Mouse (Mus musculus) heart, postnatal 10 days (tissue): ENCODE measurements around the gene Plcl2. TPM values are rescaled to one million over a fixed set of nuclear protein-coding genes. Genes with fewer than 3 reads are reported as not detected.
"Not testable (repeated sequence)": the region's sequence is repeated elsewhere in the genome, so short reads cannot be mapped to it uniquely, and the experiment has no call there.

Experiments
- DNase-seq, 2 experiments: peaks; one replicate each; pipeline ENCODE4 v3.0.0; 2021
- intact Hi-C: fragments of 180-260 bp; cut with DNase I; formaldehyde crosslinking; loops from one replicate; pipeline ENCODE4 v1.15.1; 2025
- total RNA-seq, 2 experiments: library from RNA; stranded (reverse); gene quantifications; 2 replicates each; pipeline ENCODE4 v1.2.3; 2021

The Plcl2 gene
- total RNA-seq, 2 experiments from 2014 or later = 11.0 to 11.6 TPM

DNA sequence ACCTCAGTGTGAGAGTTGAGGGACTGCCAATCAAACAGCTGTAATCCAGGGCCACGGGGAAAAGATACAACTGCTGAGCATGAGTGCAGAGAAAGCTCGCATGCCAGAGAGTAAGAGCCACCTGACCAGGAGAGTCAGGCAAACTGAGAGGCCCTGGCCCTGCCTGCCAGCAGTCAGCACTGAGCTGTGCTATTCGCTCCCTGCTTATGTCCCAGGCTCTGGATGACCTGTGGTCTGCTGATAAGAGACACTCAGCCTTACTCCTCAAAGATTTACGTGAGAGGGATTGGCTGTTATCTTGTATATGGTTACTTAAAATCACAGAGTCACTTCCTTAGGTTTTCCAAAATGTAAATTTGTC lies 146.2 kb downstream of the Plcl2 start:
- DNase-seq = peak; percentile 41 to 52
- intact Hi-C loops = no loop called here

DNA sequence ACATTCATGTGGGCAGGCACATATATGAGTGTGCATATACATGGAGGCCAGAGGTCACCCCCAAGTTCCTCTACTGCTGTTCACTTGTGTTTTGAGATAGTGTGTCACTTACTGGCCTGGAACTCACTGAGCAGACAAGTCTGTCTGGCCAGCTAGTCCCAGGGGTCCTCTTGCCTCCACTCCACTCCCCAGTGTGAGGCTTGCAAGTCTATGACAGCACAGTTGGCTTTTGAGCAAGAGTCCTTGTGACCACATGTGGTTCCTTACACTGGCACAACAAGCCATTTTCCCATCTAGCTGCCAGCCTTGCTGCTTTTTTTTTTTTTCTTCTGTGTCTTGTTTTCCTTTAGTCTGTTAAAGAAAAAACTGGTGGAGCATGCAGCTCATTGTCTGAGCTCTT lies 148.1 kb downstream of the Plcl2 start:
- intact Hi-C loops = no loop called here
- peak; percentile 35 to 37 for DNase-seq

DNA sequence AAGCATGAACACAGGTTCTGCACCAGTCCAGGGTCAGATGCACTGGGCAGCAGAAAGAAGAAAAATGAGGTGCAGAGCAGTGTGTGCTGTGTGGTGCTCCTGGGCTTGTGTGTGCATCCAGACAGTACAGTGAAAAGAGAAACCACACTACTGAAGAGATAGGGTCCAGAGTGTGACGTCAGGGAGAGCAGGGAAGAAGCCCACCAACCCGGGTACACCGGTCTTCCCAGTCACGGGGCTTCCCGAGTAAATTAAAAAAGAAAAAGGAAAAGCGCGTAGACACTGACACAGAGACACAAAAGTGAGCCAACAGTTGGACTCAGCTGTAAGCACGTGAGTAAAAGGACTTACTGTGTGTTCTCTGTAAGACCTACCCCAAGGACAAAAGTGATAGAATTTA lies 149.7 kb downstream of the Plcl2 start:
- DNase-seq = no peak
- intact Hi-C loops = no loop called here

DNA sequence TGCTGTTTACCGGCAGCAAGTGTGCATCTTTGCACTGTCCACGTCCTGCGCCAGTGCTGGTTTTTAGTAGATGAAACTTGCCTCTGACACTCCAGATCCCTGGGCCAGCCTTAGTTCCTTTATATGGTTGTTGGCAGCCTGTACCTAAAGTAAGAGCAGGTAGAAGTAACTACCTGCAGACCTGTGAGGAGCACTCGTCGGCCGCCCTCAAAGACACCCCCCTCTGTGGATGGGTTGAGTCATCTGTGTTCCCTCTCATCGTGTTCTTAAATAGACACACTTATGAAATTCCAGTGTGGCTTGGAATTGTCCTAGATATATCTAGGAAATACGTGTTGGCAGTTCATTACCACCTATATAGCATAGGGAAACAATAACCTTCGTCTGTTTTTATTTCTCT lies 158.4 kb downstream of the Plcl2 start:
- DNase-seq = no peak
- intact Hi-C loops = no loop called here

DNA sequence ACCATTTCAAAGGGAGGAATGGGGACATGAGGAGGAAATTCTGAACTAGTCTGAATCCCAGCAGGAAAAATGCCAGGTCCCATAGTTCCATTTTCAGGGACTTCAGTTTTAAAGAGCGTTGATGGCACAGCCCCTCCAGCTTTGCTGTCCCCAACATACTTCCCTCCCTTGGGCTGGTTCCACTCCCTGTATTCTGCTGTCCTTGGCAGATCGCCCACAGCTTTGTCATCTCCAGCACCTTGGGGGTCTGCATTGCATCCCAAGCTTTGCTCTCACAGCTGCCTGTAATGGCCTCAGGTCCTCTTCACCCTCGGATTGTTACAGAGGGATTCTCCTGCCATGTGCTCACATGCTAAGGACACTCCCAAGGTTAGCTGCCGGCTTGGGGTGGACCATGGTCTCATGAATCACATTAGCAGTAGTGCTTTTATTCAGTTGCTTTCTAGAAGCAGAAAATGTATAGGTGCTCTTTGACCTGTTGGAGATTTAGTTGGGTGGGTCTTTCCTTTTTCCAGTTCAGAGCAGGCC lies 159.5 kb downstream of the Plcl2 start:
- intact Hi-C loops = no loop called here

DNA sequence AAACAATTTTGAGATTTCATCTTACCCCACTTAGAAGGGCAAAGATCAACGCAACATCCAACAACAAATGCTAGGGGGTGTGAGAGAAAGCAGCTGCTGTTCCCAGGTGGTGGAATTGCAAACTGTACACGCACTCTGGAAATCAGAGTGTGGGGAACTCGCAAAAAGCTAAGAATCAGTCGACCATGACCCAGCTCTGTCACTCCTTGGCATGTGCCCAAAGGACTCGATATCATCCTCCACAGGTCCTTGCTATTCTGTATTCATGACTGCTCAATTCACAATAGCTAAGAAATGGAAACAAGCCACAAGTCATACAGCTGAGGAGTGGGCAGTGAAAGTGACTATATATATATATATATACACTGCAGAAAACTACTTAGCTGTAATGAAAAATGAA lies 162.2 kb downstream of the Plcl2 start:
- intact Hi-C loops = no loop called here

More for the DNA sequence above, 159.5 kb downstream of the Plcl2 start:
- no peak for DNase-seq

DNA sequence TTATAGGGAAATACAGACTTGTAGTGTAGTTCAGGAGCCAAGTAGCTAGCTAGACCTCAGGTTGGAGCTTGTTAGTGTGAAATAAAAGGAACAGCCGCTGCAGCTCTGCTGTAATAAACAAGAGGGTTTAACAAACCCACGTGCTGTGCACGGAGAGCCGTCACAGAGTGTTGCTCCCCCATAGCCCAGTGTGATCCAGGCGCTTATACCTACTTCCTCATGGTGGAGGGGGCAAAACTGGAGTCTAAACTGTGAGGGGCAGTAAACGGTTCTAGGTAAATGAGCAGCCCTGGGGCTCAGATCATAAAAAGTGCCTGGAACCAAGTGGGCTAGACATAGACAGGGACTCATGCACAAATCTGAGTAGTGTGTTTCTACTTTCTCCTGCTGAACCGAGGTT lies 165.4 kb downstream of the Plcl2 start:
- DNase-seq = no peak
- intact Hi-C loops = no loop called here

More for the DNA sequence above, 162.2 kb downstream of the Plcl2 start:
- no peak for DNase-seq

DNA sequence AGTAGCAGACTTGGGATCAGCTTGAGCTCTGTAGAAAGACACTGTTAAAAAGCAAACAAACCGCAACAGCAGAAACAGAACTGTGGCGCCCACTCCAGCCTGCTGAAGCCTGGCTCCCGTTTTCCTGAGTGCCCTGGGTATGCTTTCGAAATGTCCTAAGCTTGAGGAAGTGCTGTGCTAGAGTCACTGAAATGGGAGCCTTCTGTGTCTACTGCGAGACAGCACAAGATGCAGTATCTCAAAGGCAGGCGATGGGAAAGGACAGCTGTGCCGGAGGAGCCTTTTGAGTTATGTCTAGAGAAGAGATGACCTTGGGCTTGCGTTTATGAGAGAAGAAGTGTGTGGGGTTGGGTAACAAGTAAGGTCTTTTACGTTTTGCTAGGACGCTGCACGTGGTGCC lies 166.0 kb downstream of the Plcl2 start:
- intact Hi-C loops = no loop called here
- DNase-seq = no peak

DNA sequence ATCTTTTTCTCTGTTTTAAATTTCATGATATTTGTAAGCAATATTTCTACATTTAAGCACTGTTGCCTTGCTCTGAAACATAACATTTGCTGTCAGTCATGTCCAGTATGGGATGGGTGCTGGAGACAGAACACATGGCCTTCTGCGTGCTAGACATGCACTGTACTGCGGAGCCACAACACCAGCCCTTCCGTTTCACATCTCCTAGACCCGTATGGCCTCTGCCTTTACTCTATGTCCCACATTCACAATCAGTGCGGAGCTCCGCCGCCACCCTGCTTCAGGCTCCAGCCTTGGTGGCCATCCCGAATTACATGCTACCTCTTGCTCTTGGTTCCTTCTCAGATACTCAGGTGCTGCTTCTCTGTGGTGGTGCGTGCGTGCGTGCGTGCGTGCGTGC lies 168.1 kb downstream of the Plcl2 start:
- intact Hi-C loops = no loop called here
- DNase-seq = no peak

DNA sequence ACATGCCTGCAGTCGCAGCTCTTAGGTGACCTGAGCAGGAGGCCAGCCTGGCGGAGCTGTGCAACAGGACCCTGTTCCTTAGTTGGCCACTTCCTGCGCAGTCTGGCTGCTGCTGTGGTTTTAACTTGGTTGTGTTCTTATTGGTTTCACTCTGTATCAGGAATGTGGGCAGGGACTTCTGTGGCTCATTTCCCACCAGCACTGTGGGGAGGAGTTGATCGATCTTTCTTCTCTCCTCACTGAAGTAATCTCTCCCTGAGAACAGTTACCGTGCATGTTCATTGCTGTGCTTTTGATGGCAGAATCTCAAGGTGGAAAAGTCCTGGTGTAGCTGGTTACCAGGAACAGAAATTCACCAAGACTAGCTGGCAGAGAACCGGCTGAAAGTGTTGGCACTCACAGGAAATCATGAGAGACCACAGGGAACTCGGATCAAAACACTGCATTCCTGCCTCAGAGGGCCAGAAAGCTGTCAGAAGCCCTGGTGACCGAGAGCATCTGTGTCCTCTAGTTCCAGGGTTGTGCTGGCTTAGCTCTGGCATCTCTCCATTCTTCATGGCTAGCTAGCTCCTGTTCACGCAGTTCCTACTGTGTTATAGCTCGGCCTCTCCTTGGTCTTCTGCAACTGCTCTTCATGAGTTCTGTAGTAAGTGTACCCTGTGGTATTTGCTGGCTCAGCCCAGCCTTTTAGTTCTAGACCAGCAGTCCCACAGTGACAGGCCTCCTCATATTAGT lies 168.9 kb downstream of the Plcl2 start:
- intact Hi-C loops = no loop called here
- DNase-seq = peak; percentile 80 to 81

DNA sequence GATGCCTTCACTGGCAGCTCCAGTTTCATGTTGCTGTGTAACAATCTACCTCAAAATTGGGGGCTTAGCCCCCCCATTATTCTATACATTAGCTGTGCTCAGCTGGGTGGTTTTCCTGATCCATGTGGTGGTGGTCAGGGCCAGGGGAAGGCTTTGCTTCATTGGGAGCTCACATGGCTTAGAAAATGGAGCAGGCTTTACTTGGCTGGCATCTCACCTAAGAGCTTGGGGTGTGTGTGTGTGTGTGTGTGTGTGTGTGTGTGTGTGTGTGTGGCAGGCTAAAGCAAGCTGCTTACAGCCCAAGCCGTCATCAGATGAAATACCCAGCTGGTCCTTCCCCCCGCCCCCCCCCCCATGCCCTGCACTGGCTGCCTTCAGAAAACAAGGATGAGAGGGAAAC lies 169.5 kb downstream of the Plcl2 start:
- no peak for DNase-seq
- intact Hi-C loops = no loop called here

DNA sequence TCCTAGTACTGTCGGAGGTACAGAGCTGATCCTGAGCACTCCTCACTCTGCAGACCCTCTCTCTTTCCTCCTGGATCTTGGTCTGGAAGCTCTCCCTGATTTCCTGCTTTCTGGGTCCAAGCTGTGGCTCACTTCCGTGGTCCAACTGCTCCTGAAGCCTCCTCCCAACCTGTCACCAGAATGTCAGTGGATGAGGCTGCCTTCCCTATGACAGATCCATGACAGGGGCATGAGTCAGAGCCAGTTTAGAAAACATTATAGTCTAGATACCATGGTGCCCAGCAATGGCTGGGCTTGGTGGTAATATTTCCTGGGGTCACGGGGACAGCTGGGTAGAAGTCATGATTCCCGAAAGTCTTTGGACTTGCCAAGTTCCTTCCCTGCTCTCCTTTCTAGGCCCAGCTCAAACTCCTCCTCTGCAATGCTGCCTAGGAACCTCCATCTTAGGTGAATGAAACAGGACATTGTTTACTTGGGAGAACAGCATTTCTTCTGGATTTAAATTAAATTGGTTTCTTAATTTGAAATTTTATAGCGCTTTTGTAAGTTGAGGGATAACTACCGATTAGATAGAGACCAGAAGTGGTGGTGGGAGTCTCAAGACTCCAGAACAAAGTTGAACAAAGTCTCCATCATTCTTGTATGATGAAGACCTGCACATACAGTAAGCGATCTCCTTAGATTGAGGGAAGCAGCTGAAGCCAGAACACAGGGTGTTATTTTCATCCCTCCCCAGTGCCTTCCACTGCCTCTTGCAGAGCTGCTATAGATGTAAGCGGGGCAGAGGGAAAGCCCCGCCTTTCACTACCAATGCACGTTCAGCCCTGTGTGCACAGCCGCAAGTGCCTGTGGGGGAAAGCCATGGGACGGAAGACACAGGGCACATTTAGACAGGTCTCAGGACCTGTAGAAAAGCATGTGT lies 170.7 kb downstream of the Plcl2 start:
- no peak for DNase-seq
- intact Hi-C loops = no loop called here

DNA sequence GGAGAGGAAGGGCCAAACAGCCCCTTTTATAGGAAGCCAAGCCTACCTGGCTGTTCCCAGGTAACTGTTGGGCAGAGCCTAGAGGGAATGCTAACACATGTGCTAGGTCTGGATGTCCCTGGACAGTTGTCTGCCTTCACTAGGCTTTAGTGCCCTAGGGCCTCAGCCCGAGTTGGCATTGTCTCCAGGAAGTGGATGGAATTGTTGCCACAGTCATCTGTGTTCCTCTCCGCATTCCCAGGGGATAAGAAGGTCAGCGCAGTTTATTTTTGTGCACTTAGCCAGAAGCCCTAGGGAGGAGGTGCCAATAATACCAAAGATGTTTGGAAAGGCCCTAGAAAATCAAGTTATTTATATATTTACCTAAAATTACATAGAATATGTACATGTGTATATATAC lies 173.5 kb downstream of the Plcl2 start:
- intact Hi-C loops = no loop called here
- DNase-seq = peak; percentile 64 to 65

DNA sequence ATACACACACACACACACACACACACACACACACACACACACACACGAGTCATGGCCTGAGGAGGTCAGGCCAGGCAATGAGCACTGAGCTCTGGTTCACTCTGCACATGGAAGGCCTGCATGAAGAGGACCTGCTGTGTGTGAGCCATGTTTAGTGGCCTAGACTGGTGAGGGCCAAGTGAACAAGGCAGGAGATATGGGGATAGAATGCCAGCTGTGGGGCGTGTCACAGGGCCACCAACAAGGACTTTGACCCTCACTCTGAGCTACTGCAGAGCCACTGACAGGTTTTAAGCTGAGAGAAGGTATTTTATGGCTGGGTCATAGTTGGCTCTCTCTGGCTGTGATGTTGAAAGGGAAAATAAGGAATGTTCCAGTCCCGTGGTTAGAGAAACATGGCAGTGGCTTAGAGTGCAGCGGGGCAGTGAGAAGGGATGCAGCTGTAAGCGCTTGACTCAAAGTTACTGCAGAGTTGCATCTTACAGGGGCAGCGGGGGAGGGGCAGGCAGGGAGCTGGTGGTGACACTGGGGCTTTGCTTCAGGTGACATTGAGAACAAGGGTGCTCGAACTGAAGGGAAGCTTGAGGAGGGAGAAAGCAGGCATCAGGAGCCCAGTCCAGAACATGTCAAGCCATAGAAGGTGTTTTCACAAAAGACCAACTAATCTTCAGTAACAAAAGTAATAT lies 175.9 kb downstream of the Plcl2 start:
- intact Hi-C loops = no loop called here
- DNase-seq = no peak

DNA sequence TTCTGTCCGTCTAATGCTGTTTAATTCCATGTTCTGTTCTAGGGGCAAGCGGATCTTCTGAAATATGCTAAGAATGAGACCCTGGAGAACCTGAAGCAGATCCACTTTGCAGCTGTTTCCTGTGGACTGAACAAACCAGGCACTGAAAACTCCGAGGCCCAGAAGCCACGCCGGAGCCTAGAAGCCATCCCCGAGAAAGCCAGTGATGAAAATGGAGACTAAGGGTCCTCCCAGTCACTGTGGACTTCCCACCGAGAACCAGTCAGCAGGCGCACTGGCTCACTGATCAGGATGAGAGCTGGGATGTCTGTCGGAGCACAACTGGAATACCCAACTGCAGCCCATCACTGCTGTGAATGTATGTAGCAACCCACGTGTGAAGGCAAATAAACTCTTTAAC lies 178.5 kb downstream of the Plcl2 start:
- no peak for DNase-seq
- intact Hi-C loops = no loop called here

DNA sequence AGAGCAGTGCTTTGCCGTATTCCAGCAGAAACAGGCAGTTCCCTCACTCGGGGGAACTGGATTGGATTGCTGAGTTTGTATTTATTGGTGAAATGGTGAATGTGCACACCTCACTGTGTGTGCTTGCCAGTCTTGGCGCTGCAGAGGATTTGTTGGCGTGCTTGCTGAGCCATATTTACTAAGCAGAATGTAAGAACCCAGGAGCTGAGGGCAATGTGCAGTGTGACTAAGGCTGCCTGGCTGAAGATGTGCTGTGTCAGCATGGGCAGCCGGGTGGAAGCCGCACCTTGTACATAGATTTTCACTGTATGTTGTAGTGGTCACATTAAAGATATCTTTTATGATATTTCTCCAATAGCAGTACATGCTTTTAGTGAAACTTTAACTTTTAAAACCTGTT lies 178.9 kb downstream of the Plcl2 start:
- intact Hi-C loops = no loop called here
- no peak for DNase-seq

DNA sequence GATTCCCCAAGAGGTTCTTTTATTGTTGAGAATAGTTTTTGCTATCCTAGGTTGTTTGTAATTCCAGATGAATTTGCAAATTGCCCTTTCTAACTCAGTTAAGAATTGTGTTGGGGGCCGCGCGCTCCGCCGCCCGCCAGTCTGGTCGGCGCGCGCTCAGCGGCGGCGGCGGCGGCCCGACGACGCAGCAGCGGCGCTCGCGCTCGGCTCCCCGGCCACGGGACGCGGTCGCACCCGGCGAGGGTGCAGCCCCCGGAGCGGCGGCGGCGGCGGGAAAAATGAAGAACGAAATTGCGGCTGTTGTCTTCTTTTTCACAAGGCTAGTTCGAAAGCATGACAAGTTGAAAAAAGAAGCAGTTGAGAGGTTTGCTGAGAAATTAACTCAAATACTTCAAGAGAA lies 189.2 kb downstream of the Plcl2 start:
- DNase-seq, intact Hi-C loops: not testable (repeated sequence)

DNA sequence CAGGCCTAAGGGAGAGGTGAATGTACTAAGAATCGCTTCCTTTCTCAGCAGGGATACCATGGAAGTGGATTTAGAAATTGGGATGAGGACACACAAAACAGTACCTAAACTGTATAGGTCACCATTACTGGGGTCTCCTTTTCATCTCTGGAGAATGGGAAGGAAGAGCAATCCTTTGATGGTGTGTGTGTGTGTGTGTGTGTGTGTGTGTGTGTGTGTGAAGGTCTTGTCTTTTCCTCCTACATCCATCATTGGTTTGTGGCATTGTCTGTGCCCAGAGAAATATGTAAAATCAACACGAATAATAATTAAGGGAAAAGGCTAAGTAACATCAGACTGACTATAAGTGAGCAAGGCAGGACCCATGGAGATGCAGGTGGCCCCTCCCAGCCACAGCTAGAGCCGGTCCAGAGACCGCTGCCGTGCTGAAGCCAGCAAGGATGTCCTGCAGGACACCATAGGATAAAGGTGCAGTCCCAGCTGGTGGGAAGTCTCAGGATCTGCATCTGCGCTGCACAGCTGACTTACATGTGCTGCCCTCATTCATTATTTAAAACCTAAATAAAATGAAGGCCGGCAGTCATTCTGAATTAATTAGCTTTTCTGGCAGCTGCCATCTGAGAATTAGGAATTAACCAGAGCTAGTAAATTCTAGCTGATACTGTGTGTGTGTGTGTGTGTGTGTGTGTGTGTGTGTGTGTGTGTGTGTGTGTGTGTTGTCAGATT lies 201.5 kb downstream of the Plcl2 start:
- intact Hi-C loops = no loop called here

DNA sequence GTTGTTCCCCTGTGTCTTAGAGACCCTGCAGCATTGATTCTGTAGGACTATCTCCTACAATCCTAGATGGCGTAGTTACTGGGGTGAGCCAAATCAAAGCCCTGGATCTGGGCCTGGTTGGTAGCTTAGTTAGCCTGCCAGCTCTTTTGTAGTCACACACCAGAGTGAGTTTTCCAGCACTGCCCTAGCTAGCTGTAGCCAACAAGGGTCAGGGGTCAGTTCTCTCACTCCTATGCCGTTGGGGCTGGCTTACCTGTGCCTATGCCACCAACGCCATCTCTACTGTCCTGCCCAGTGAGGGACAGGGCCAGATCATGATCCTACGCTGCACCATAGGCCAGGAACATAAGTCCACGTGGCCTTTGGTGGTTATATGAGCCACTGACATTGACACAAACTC lies 208.4 kb downstream of the Plcl2 start:
- intact Hi-C loops = no loop called here
- no peak for DNase-seq

More for the DNA sequence above, 201.5 kb downstream of the Plcl2 start:
- no peak for DNase-seq

DNA sequence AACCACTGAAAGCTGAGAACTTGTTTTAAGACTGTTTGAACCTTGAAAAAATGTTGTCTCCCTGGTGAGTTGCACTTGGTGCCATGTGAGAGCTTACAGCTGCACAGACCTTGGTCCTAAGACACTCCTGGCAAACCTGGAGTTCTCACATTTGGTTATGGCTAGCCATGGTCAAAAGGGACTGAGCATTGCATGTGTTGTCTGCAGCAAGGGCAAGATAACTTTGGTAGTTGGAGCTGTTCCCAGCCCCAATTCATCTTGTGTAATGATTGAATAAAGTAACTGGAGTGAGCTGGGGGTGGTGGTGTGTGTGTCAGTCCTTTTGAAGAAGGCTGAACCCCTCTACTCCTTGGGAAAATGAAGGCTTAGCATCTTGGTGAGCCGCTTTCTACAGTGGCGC lies 215.2 kb downstream of the Plcl2 start:
- DNase-seq = peak; percentile 44 to 46

DNA sequence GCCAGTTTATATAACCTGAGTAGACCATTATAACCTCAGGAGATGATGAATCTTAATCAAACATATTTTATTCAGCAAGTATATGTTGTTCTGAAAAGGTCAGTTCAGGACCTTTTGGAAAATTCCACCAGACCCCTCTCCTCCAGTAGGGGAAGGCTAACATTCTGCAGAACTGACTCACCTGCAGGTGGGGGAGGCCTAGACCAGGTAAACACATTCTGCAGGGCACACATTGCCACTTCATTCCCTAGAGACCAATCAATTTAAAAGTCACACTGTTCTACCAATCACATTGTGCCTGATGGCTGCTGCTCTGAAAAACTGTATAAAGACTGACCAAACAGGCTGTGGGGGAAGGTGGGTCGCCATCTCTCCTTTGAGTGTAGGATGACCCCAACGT lies 217.1 kb downstream of the Plcl2 start:
- no peak for DNase-seq
- intact Hi-C loops = no loop called here

More for the DNA sequence above, 215.2 kb downstream of the Plcl2 start:
- intact Hi-C loops = no loop called here
